Mouse (Mus musculus) myocyte (in vitro differentiated cells): ENCODE results near the gene Abcd2.

Experiments used
- CEBPB ChIP-seq: IDR thresholded peaks from 2 replicates; pipeline ENCODE4 v1.6.1; 2011; ENCODE audit warnings: mild to moderate bottlenecking, moderate library complexity; ENCODE audit not compliant: poor library complexity, insufficient read depth, severe bottlenecking
- E2F4 ChIP-seq: IDR thresholded peaks from one replicate; pipeline ENCODE4 v1.6.1; 2011; ENCODE audit warnings: mild to moderate bottlenecking, control low read depth, moderate library complexity; ENCODE audit not compliant: insufficient read depth
- MAX ChIP-seq: IDR thresholded peaks from one replicate; pipeline ENCODE4 v1.6.1; 2011; ENCODE audit warnings: low read depth, mild to moderate bottlenecking, control low read depth
- MYOD1 ChIP-seq, 3 experiments: IDR thresholded peaks; one replicate each; pipeline ENCODE4 v1.6.1; 2011; ENCODE audit warnings: control low read depth in 2 of 3, low read depth in 2 of 3, mild to moderate bottlenecking in 2 of 3, moderate library complexity in 1 of 3; ENCODE audit not compliant: insufficient read length in 2 of 3, control insufficient read depth in 1 of 3
- MYOG ChIP-seq, 3 experiments: IDR thresholded peaks; one replicate each; pipeline ENCODE4 v1.6.1; 2011; ENCODE audit warnings: control low read depth in 2 of 3, low read depth in 2 of 3, mild to moderate bottlenecking in 2 of 3; ENCODE audit not compliant: insufficient read length in 2 of 3, control insufficient read depth in 1 of 3, insufficient read depth in 1 of 3
- POLR2A ChIP-seq: IDR thresholded peaks from one replicate; pipeline ENCODE4 v1.6.1; 2011; ENCODE audit warnings: low read depth, mild to moderate bottlenecking, control low read depth, moderate library complexity; ENCODE audit not compliant: insufficient read length
- POLR2AphosphoS2 ChIP-seq: IDR thresholded peaks from one replicate; pipeline ENCODE4 v1.6.1; 2011; ENCODE audit warnings: low read depth, control low read depth; ENCODE audit not compliant: insufficient read length
- REST ChIP-seq: IDR thresholded peaks from one replicate; pipeline ENCODE4 v1.6.1; 2011; ENCODE audit warnings: mild to moderate bottlenecking, control low read depth, moderate library complexity; ENCODE audit not compliant: insufficient read depth, insufficient read length
- SRF ChIP-seq: IDR thresholded peaks from one replicate; pipeline ENCODE4 v1.6.1; 2011; ENCODE audit warnings: low read depth; ENCODE audit not compliant: control insufficient read depth, insufficient read length
- TCF12 ChIP-seq: IDR thresholded peaks from one replicate; pipeline ENCODE4 v1.6.1; 2011; ENCODE audit warnings: mild to moderate bottlenecking, control low read depth; ENCODE audit not compliant: poor library complexity, insufficient read depth, severe bottlenecking
- USF1 ChIP-seq: IDR thresholded peaks from one replicate; pipeline ENCODE4 v1.6.1; 2011; ENCODE audit warnings: low read depth, mild to moderate bottlenecking, control low read depth, moderate library complexity

GRCm38 (mm10) chr15:91112555-91113209, 78.9 kb downstream of the Abcd2 start:
- no peak for TF ChIP-seq MYOD1 (IDR thresholded peaks at IDR 0.05; ENCODE audit: control insufficient read depth in 1 of 3, insufficient read length in 2 of 3, low read depth in 2 of 3)
- no peak for TF ChIP-seq USF1
- no peak for TF ChIP-seq MYOG (IDR thresholded peaks at IDR 0.05; ENCODE audit: control insufficient read depth in 1 of 3, insufficient read depth in 1 of 3, insufficient read length in 2 of 3, low read depth in 2 of 3)
- TF ChIP-seq POLR2A, result no peak
- no peak for TF ChIP-seq CEBPB
- TF ChIP-seq E2F4, result no peak
- TF ChIP-seq POLR2AphosphoS2, result no peak
- no peak for TF ChIP-seq TCF12
- TF ChIP-seq MAX, result no peak
- TF ChIP-seq SRF, result no peak
- no peak for TF ChIP-seq REST
